Mouse (Mus musculus) CH12F3 (cell line): Measurements from ENCODE around the gene Hic1.

Source experiments
- in situ Hi-C: fragments of 300-500 bp; cut with MboI; formaldehyde crosslinking; loops from 2 replicates; pipeline ENCODE4 v1.14.3; 2020; ENCODE audit warnings: low sequenced_read_pairs

Hic1 gene

GRCm38 (mm10) chr11:75169405-75170080, at the start of gene Hic1:
Gene Hic1 (minus strand): TSS chr11:75169519.
- in situ Hi-C loops: no loop called here

DNA sequence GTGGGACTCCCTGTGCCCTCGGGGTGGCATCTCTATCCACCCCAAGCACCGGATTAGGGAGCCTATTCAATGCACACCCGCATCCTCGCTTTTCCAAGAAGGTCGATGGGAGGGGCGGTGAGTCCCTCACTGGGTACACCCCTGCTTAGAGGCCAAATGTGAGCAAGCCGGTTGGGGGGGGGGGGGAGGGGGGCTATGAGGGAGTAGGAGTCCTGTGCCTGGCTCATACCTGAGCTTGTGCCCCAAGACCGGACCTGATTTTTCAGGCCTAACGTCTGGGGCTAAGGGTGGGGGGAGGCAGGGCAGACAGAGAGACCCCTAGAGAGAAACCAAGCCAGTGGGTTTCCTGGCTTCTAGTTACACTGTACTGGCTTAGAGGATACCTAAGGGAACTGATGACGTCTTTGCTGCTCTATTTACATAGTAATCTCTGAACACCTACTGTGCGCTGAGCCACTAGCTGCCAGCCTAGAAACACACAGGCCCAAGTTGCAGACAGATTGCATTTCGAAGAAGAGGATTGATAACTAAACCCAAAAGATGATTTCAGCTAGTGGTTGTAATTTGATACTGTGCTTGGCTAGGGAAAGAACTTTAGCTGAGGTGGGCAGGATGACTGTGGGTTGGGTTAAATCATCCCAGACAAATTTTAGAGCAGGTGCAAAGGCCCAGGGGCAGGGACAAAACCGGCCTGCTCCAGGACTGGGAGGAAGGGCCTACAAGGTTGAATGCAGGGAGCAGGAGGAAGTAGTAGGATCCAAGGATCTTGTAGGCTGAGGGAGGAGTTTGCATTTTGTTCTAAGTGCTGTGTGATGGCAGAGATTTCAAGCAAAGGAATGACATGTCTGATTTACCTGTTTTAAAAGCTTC, 45.0 kb upstream of the Hic1 start:
- in situ Hi-C loops: no loop called here

DNA sequence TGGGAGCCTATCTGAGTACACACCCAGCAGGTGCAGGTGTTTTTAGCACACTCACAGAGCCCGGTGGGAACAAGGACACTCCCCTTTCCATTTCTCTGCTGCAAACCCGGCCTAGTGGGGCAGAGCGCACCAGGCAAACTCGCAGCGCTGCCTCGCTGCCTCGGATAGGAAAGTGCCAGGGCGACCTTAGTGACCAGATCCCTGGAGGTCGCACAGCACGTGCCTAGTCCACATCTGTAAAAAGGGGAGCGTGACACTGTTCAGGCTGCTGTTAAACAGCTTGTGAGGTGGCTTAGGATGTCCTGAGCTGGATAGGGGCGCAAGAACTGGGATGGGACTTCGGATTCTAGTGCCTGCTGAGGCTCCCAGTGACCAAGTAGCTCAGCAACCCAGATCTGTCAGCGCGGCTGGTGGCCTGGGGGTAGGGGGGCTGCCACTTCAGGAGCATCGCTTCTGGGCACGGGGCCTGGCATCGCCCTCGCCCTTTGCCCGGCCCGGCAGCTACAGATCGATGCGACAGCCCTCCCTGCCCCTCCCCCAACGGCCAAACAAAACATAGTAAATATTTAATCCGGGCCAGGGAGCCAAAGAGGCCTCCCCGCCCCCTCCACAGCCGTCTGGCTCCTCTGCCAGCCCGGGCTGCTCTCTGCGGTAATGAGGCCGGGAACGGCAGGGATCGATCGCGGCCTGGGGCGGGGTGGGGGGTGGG, 44.2 kb upstream of the Hic1 start:
- in situ Hi-C loops: no loop called here

DNA sequence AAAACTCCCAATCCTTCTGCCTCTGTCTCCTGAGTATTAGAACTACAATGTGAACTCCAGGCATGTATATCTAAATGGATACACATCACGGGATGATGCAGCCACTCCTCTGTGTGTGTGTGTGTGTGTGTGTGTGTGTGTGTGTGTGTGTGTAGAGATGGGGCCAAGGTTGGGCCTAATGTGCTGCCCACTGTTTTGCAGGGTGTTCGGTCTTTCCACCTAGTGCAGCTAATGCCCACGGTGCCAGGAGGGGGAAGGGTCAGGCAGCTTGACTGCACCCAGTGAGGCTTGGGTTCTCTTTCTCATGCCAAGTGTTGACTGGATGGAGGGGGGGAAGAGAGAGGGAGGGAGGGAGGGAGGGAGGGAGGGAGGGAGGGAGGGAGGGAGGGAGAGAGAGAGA, 43.6 kb upstream of the Hic1 start:
- in situ Hi-C loops: no loop called here

DNA sequence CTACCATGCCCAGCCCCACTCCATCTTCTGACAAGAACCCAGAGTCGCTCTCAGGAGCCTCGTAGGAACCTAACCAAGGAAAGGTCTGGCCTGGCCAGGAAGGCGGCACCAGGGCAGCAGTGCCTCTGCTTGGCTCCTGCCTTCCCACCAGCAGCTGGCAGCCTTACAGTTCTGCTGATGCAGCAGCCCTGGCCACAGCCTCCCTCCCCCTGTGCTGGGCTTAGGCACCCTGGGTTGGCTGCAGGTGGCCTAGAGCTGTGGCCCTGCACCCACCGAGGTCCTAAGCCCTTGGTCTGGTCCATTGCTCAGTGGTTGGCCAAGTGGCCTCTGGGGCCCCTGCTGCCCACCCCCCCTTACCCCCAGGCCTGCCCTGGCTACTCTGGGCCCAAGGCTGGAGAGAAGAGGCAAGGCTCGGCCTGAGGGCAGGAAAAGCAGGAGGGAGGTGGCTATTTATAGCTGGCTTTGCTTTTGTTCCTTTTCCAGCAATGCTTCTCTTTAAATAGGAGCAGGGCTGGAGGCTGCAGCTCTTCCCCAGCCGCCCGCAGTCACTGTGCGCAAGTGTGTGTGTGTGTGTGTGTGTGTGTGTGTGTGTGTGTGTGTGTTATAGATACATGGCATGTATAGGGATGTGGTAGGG, 42.8 kb upstream of the Hic1 start:
- in situ Hi-C loops: no loop called here

GRCm38 (mm10) chr11:75210755-75211154, 41.4 kb upstream of the Hic1 start:
- in situ Hi-C loops: no loop called here

DNA sequence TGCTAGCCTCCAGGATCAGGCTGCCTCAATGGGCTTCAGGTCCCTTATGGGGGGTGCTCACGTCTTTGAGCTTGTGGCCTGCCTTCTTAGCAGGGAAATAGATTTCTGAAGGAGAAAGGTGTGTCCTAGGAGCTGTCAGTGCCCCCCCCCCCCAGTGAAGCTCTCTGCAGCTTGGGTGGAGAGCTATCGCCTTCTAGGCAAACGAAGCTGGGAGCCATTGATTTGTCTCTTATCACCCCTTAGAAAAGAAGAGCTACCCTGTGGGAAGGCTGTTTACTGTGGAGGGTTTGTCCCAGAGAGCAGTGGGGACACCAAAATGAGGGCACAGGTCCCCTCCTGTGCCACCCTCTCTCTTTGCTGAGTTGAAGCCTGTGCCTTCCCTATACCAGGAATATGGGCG, 40.8 kb upstream of the Hic1 start:
- in situ Hi-C loops: no loop called here

DNA sequence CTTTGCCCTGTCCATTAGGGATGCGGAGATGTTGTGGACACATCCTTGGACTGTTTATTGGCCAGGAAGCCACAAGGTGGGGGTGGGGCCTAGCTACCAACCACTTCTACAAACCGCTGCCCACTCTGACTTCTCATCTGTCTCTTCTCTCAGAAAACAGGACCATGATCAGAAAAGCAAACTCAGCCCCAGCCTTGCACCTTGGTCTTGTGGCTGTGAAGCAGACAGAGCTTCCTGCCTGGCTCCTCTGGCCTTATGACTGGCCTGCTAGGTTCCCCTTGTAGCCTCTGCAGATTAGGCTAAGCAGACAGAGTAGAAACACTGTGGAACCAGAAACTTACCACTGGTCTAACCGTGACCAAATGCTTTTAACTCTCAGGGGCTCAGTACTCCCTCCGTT, 40.0 kb upstream of the Hic1 start:
- in situ Hi-C loops: no loop called here

DNA sequence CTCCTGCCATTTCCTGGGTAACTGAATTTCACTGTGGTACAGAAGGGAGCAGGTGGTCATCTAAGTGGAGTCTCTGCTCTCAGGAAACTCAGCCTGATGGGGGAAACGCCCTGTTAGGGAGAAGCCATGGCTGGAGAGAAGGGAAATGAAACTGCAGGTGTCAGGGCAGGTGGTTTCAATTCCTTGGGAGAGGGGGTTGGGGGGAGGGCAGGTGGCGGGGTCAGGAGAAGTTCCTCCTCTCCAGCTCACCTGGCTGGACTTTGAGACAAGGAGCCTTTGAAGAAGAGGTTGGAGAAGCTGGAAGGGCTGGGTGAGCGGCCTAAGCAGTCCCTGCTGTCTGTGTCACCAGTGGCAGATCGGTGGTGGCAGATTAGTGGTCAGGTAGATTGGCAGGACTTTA, 37.0 kb upstream of the Hic1 start:
- in situ Hi-C loops: no loop called here

GRCm38 (mm10) chr11:75204472-75204871, 35.2 kb upstream of the Hic1 start:
- in situ Hi-C loops: no loop called here

DNA sequence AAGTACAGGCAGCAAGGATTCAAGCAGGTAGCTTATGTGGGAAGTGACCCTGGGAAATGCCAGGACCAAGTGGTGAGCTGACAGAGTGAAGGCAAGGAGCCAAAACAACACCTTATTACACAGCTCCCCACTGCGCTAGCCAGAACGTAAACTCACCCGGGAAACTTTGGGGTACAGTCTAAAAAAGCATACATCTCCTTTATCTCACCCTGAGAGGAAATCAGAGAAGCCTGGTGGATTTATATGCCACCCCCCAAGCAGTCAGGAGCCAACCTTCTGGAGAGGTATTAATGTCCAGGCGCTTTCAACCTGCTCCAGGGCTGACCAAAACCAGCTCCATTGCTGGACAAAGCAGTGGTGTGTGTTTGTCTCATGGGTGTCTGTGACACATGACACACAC, 34.6 kb upstream of the Hic1 start:
- in situ Hi-C loops: no loop called here

DNA sequence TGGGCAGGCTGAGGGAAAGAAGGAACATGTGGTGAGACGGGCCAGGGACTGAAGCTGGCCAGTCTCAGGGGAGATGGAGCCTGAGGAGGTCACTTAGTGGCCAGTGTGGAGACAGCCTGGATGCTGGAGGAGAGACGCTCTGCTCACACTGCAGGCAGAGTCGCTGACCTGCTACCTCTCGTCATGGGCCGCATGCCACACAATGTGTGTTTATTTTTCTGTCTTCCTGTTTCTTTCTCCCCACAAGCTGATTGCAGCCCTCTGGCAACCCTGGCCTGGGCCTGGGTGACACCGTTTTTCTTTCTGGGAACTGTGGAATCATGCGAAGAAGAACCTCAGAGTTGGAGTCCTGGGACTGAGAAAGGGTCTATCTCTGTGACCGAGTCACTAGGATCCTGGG, 32.4 kb upstream of the Hic1 start:
- in situ Hi-C loops: no loop called here

DNA sequence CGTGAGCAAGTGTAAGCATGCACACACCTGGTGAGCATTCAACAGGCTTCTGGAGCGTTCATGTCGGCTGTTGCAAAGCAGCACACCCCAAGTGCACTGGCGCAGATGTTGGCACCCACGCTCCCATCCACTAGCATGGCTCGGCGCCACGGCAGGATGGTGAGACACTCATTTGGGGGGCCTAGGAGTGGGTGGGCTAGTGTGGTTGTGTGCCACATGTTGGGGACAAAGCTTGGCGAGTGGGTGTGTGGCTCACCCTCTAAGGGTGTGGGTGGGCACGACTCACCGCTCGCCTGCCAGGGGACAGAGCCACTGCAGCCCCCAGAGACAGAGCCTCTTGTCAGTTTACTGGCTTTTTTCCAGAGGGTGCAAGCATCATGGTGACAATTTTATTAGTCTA, 31.6 kb upstream of the Hic1 start:
- in situ Hi-C loops: no loop called here

DNA sequence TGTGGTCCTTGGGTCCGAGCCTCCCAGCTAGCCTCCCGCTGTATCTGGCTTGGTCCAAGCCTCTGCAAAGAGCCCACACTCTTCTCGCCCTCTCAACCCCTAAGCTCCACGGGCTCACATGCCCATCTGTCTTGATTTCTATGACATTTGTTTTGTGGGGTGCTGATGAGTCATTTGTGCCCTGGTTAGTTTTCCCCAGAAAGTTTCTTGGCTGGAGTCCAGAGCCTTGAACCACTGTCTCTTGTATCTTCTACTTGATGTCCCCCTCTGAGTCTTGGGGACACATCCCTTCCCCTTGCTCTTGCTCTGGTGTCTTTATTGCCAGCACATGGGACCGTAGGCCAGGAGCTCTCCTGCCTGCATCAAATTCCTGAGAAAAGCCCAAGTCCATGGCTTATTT, 30.6 kb upstream of the Hic1 start:
- in situ Hi-C loops: no loop called here

GRCm38 (mm10) chr11:75198792-75199191, 29.5 kb upstream of the Hic1 start:
- in situ Hi-C loops: no loop called here

DNA sequence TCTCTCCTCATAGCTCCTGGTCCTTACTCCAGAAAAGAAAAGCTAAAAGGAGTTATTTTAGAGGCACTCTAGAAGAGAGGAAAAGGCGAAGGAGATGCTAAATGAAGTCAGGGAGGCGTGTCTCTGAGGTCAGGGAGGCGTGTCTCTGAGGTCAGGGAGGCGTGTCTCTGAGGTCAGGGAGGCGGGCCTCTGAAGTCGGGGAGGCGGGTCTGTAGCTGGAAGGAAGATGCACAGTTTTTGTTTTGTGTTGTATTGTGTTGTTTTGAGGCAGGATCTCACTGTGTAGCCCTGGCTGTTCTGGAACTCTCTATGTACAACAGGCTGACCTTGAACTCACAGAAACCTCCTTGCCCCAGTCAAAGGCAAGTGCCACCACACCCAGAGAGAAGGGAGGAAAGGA, 28.6 kb upstream of the Hic1 start:
- in situ Hi-C loops: no loop called here

- in situ Hi-C loops: no loop called here
Observed at GRCm38 (mm10) chr11:75196131-75196530, 26.8 kb upstream of the Hic1 start.

DNA sequence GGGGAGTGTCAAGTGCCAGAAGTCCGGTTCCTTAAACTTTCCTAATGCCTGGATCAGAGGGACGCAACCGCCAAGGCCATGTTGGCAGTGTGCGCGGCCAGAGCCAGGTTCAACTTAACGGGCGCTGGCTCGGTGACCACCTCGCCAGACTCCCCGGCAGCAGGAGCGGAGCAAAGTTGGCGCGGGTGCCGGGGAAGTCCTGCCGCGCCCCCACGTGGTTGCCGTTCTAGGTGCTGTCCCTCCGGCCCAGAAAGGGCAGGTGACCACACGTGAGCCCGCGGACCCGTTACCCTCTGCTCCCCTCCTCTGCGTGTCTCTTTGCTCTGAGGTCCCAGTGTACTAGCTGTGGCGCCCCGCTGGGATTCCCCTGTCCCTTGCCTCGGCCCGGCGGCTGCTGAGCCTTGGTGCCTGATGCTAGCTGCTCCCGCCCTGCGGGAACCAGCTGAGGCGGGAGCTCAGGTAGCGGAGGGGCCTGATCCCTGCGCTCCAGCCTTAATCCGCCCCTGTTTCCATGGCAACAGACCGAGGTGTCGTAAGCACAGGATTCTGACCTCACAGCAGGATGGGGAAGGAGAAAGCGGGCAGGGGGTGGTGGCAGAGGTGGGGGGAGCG, 25.6 kb upstream of the Hic1 start:
- in situ Hi-C loops: no loop called here

- in situ Hi-C loops: no loop called here
Observed at GRCm38 (mm10) chr11:75194121-75194849, 25.0 kb upstream of the Hic1 start.
